Mouse (Mus musculus): ENCODE data around the gene Rbak. TPM values are rescaled to one million over a fixed set of nuclear protein-coding genes. Genes with fewer than 3 reads are reported as not detected.
"Not testable (repeated sequence)": the region's sequence is repeated elsewhere in the genome, so short reads cannot be mapped to it uniquely, and the experiment has no call there.

Gene Rbak
- polyA plus RNA-seq, 1 experiment: 13.3 TPM

- no peak for DNase-seq (ENCODE audit: extremely low spot score in 1 of 2, low spot score in 1 of 2)
Measured at GRCm38 (mm10) chr5:143135042-143135441, 45.5 kb downstream of the Rbak start.

DNA sequence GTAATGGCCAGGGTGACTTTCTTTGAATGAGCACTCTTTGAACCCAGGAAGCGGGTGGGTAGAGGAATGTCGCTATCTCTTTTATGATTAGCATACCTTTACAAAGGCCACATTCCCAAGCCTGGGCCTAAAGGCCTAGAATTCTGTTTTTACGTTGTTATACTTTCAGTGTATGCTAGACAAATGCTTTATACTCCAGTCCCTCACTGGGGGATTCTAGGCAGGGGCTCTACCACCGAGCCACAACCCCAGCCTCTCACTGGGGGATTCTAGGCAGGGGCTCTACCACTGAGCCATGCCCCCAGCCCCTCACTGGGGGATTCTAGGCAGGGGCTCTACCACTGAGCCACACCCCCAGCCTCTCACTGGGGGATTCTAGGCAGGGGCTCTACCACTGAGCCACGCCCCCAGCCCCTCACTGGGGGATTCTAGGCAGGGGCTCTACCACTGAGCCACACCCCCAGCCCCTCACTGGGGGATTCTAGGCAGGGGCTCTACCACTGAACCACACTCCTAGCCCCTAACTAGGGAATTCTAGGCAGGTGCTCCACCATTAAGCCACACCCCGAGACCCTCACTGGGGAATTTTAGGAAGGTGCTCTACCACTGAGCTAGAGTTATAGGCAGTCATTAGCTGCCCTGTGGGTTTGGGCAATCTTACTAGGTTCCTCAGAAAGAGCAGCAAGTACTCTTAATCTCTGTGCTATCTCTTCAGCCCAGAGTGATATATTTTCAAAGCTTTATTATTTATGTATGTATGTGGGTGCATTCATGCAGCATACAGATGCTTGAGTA, 46.2 kb downstream of the Rbak start:
- DNase-seq (ENCODE audit: extremely low spot score in 1 of 2, low spot score in 1 of 2): not testable (repeated sequence)

GRCm38 (mm10) chr5:143132935-143133514, 47.5 kb downstream of the Rbak start:
- no peak for DNase-seq (ENCODE audit: extremely low spot score in 1 of 2, low spot score in 1 of 2)

GRCm38 (mm10) chr5:143130342-143130741, 50.2 kb downstream of the Rbak start:
- DNase-seq (ENCODE audit: extremely low spot score in 1 of 2, low spot score in 1 of 2): no peak

DNA sequence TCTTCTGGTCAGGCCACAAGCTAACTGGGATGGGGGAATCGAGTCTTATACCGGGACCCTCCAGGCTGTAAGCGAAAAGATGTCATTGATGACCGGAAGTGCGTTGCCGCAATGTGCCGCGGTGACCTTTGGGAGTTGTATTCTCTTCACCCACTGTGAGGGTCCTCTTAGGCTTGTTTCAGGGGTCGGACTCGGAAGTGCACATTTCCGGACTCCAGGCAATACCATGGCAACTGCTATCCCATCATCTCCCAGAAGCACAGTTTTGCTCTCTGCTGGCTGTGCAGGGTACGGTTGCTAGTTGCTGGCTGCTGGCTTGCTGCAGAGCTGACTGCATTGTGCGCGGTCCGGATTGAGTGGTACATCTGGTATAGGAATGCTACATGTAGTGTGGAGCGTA, 51.5 kb downstream of the Rbak start:
- DNase-seq (ENCODE audit: extremely low spot score in 1 of 2, low spot score in 1 of 2): no peak

GRCm38 (mm10) chr5:143127837-143128236, 52.7 kb downstream of the Rbak start:
- peak; percentile 7 to 18 for DNase-seq (ENCODE audit: extremely low spot score in 1 of 2, low spot score in 1 of 2)

DNA sequence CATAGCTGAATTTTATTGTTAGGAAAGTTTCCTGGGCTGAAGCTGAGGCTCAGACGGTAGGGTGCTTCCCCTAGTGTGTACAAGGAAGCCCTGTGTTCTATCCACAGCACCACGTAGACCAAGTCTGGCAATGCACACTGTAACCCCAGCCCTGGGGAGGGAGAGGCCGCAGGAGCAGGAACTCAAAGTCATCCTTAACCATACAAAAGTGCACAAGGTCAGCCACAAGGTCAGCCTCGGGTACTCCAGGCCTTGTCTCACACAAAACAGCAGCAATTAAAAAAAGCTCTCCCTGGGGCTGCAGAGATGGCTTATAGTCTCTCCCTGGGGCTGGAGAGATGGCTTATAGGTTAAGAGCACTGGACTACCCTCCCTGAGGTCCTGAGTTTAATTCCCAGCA, 53.7 kb downstream of the Rbak start:
- DNase-seq (ENCODE audit: extremely low spot score in 1 of 2, low spot score in 1 of 2): no peak

- no peak for DNase-seq (ENCODE audit: extremely low spot score in 1 of 2, low spot score in 1 of 2)
Measured at GRCm38 (mm10) chr5:143126089-143126488, 54.5 kb downstream of the Rbak start.

DNA sequence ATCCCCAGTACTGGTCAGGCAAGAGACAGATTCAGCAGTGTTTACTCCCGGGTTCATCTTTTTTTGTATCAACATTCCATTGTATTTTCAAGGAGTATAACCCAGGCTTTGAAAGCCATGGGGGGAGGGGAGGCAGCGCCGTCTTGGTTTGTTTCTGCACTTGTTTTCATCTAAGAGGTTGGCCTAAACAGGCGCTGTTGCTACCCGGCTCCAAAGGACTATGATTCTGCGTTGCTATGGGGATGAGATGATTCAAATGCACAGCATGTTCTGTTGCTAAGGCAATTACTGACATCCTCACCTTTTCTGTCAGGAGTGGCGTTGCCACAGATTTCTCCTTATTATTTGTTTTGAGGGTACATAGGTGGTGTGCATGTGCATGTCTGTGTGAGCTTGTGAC, 55.0 kb downstream of the Rbak start:
- DNase-seq (ENCODE audit: extremely low spot score in 1 of 2, low spot score in 1 of 2): peak; percentile 28 to 55

DNA sequence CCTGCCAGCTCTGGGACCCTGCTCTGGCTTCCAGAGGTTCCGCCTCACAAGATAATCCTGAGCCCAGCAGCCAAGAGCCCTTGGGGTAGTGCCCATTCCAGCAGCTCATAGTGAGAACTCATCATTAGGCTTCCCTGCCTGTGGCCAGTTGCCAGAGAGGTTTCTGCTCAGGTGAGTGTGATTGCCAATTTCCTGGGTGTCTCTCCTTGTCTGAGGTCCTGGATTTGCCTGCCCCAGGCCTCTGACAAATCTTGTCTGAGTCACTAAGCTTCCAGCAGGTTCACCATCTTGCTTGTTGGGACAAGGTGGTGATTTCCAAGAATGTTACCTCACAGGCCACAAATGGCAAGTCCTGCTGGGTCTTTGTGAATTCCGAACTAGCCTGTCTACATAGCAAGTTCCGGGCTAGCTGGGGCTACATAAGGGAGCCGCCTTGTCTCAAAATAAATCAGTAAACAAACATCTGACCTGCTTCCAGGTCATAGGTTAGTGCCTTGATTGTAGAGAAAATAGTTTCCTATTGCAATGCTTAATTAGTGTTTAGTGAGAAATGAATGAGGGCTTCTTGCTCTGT, 55.7 kb downstream of the Rbak start:
- no peak for DNase-seq (ENCODE audit: extremely low spot score in 1 of 2, low spot score in 1 of 2)

- DNase-seq (ENCODE audit: extremely low spot score in 1 of 2, low spot score in 1 of 2): no peak
Measured at GRCm38 (mm10) chr5:143122673-143123072, 57.9 kb downstream of the Rbak start.

Other genes starting within 250 kb of the Rbak start
- gene Fscn1, start 220.4 kb downstream of the Rbak start, polyA plus RNA-seq (2012; rRNA removed): 304 and 315 TPM in 2 replicates
- gene Rnf216, start 67.8 kb downstream of the Rbak start, polyA plus RNA-seq (2012; rRNA removed): 29.7 and 33.4 TPM in 2 replicates
- gene Olfr718-ps1, start 33.2 kb downstream of the Rbak start, polyA plus RNA-seq (2012; rRNA removed): 0.08 TPM in 1 of 2 replicates, not detected in the other
- gene Spdye4b, start 242 bp upstream of the Rbak start, polyA plus RNA-seq (2012; rRNA removed): not detected in 2 replicates
- not detected in 2 replicates for gene Spdye4a, start 46.1 kb upstream of the Rbak start, polyA plus RNA-seq (2012; rRNA removed)
- gene Zfp12, start 54.4 kb upstream of the Rbak start, polyA plus RNA-seq (2012; rRNA removed): 20.2 and 22.5 TPM in 2 replicates
- 14.9 and 15.7 TPM in 2 replicates for gene Zfp316, start 89.2 kb upstream of the Rbak start, polyA plus RNA-seq (2012; rRNA removed)
- gene Zfp853, start 112.8 kb upstream of the Rbak start, polyA plus RNA-seq (2012; rRNA removed): 8.8 TPM in 2 replicates
- 16.9 and 17.0 TPM in 2 replicates for gene E130309D02Rik, start 134.6 kb upstream of the Rbak start, polyA plus RNA-seq (2012; rRNA removed)
- 68.2 and 75.4 TPM in 2 replicates for gene Zdhhc4, start 148.5 kb upstream of the Rbak start, polyA plus RNA-seq (2012; rRNA removed)
- 6.2 and 7.5 TPM in 2 replicates for gene Grid2ip, start 176.6 kb upstream of the Rbak start, polyA plus RNA-seq (2012; rRNA removed)
- gene Kdelr2, start 223.1 kb upstream of the Rbak start, polyA plus RNA-seq (2012; rRNA removed): 28.1 and 30.1 TPM in 2 replicates